8 mouse cellular contexts compared by ENCODE assay signal in genomic region chr6:49096933-49097461, GRCm38 (mm10). TPM values are rescaled to one million over a fixed set of nuclear protein-coding genes. Genes with fewer than 3 reads are reported as not detected.
DNase-seq lines count a peak whose midpoint lies in the region; ATAC-seq and TF ChIP-seq lines count a peak whose summit lies in the region.

No protein-coding gene starts in this region.

- no peaks in the 10 kb centered on the region for H3K9me3 ChIP-seq in E14TG2a.4 (ENCODE audit: low read length)
- no peaks in the 10 kb centered on the region for H3K9me3 ChIP-seq in forebrain, embryonic 16.5 days (ENCODE audit: control insufficient read depth, low read length)
- H3K9me3 ChIP-seq in stomach, embryonic 16.5 days (replicated peaks; ENCODE audit: control insufficient read depth, low read length), result no peaks in the 10 kb centered on the region

- peaks cover 74% of the 10 kb centered on the region for H3K36me3 ChIP-seq in E14TG2a.4 (ENCODE audit: insufficient read depth, low read length)
- H3K36me3 ChIP-seq in forebrain, embryonic 16.5 days (ENCODE audit: control insufficient read depth, insufficient read depth), result peaks cover 6% of the 10 kb centered on the region; the same call in 1 of the 2 replicates
- H3K36me3 ChIP-seq in stomach, embryonic 16.5 days (ENCODE audit: control insufficient read depth, insufficient read depth, low read length), result peaks cover 8% of the 10 kb centered on the region

- 16% methylated on average over 13 of the region's 13 CpGs for WGBS in forebrain, embryonic 16.5 days
- 29% methylated on average over 13 of the region's 13 CpGs for WGBS in stomach, embryonic 16.5 days

- H3K4me1 ChIP-seq in E14TG2a.4 (replicated peaks; ENCODE audit: low read depth, low read length), result peaks cover 82% of the 10 kb centered on the region
- H3K4me1 ChIP-seq in forebrain, embryonic 16.5 days (replicated peaks; ENCODE audit: control insufficient read depth, insufficient read depth, low read length), result peaks cover 22% of the 10 kb centered on the region
- H3K4me1 ChIP-seq in stomach, embryonic 16.5 days (ENCODE audit: control insufficient read depth, insufficient read depth, low read length), result peaks cover 21% of the 10 kb centered on the region

- H3K27me3 ChIP-seq in E14TG2a.4 (ENCODE audit: insufficient read depth, low read length), result no peaks in the 10 kb centered on the region
- no peaks in the 10 kb centered on the region for H3K27me3 ChIP-seq in forebrain, embryonic 16.5 days (replicated peaks; ENCODE audit: control insufficient read depth, insufficient read depth, low read length)
- no peaks in the 10 kb centered on the region for H3K27me3 ChIP-seq in stomach, embryonic 16.5 days (ENCODE audit: control insufficient read depth, insufficient read depth, low read length)

- peak; percentile 87 for DNase-seq in adrenal gland, postnatal 14 days
- DNase-seq in heart, postnatal 14 days, result peak; percentile 77 to 81
- peak; percentile 72 for DNase-seq in layer of hippocampus, adult 9-11 months
- peak; percentile 91 for DNase-seq in lung, postnatal 36 days

- intact Hi-C loops in heart, postnatal 14 days (cut with DNase I), result no loop called here

- peak; percentile 78 for ATAC-seq in forebrain, embryonic 16.5 days
- peak; percentile 85 for ATAC-seq in stomach, embryonic 16.5 days (ENCODE audit: insufficient read depth, low FRiP score)
- ATAC-seq in CD4-positive, CD25-positive, alpha-beta regulatory T cell, adult 4 months, result no peak

- H3K4me3 ChIP-seq in E14TG2a.4 (replicated peaks; ENCODE audit: low read length), result 0 out of 2 replicates have a peak overlapping the region, but pooled peaks have one; percentile 0
- H3K4me3 ChIP-seq in forebrain, embryonic 16.5 days (replicated peaks; ENCODE audit: low read length), result no peak overlapping the region
- no peak overlapping the region for H3K4me3 ChIP-seq in stomach, embryonic 16.5 days (replicated peaks; ENCODE audit: low read length)

- no peak overlapping the region for H3K9ac ChIP-seq in forebrain, embryonic 16.5 days (replicated peaks; ENCODE audit: low read depth, low read length)
- H3K9ac ChIP-seq in stomach, embryonic 16.5 days (ENCODE audit: low read length), result no peak overlapping the region; the same call in 1 of the 2 replicates

- H3K27ac ChIP-seq in forebrain, embryonic 16.5 days (ENCODE audit: low read length), result no peak overlapping the region
- peak overlapping the region; percentile 90 for H3K27ac ChIP-seq in stomach, embryonic 16.5 days (ENCODE audit: low read length)

- H3K4me2 ChIP-seq in forebrain, embryonic 16.5 days (ENCODE audit: low read length), result peak overlapping the region; percentile 26
- peak overlapping the region; percentile 16 for H3K4me2 ChIP-seq in stomach, embryonic 16.5 days (ENCODE audit: low read depth, low read length)

- TF ChIP-seq CTCF in E14TG2a.4 (conservative IDR thresholded peaks at IDR 0.05; ENCODE audit: low read length), result no peak

RNA-seq across cellular contexts. Expression of gene Malsu1, which starts 23.4 kb away (rescaled TPM):
- 42.7 and 45.8 TPM in 2 replicates for total RNA-seq in adrenal gland, postnatal 14 days (2021)
- 59.1 and 61.8 TPM in 2 replicates for polyA plus RNA-seq in forebrain, embryonic 16.5 days (2015; fragmentation: Nextera tagmentation; extraction: Ambion mirVana)
- total RNA-seq in heart, postnatal 14 days (2021), result 10 to 100 TPM; 36.7 to 40.0 TPM
- 52.6 and 67.5 TPM in 2 replicates for polyA plus RNA-seq in stomach, embryonic 16.5 days (2015; fragmentation: Nextera tagmentation; extraction: Ambion mirVana)
- polyA plus RNA-seq in CD4-positive, CD25-positive, alpha-beta regulatory T cell, adult 4 months (2017; shearing (Covaris generic)), result 10 to 100 TPM; 22.2 to 42.4 TPM
